Mouse (Mus musculus) kidney, postnatal 4 days (tissue): ENCODE measurements at regions not wholly inside any gene's neighbourhood (a gene's known extent, or its start where the extent isn't known, plus 50 kb on each side); places are given as distances from the start of the nearest gene placed in this dataset.

ENCODE experiments used
- DNase-seq, 2 experiments: peaks; one replicate each; pipeline ENCODE4 v3.0.0; 2021; ENCODE audit warnings: mixed read lengths in 2 of 2

- DNase-seq: no peak
Measured at GRCm38 (mm10) chr9:120867861-120868260, 61.2 kb upstream of the Ctnnb1 start.

- no peak for DNase-seq
Measured at GRCm38 (mm10) chr9:120868330-120868729, 60.7 kb upstream of the Ctnnb1 start.

GRCm38 (mm10) chr9:120869432-120870081, 59.5 kb upstream of the Ctnnb1 start:
- DNase-seq: peak; percentile 42 to 55

GRCm38 (mm10) chr9:120873293-120873692, 55.7 kb upstream of the Ctnnb1 start:
- DNase-seq: no peak

- DNase-seq: no peak
Measured at GRCm38 (mm10) chr9:120874416-120874976, 54.5 kb upstream of the Ctnnb1 start.

- no peak for DNase-seq
Measured at GRCm38 (mm10) chr9:120877101-120877500, 51.9 kb upstream of the Ctnnb1 start.
